In the genomic region with DNA sequence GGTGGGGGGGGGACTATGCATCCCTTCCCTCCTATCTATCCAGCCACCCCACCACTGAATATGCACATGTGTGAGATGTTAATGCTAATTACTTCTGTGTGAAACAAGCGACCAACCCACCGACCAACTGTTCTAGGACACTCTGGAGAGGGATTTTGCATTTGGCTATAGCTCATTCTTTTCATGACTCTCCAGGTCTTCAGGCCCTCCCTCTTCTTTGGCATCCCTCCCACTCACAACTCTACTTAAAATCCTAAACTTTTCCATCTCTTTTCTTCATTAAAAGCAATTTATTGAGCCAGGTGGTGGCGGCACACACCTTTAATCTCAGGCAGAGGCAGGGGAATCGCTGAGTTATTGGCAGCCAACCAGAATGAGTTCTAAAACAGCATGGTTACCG, we compare ENCODE assay signal across 24 mouse cellular contexts.
DNase-seq lines count a peak whose midpoint lies in the region; ATAC-seq and TF ChIP-seq lines count a peak whose summit lies in the region.
"Had no signal": no experiment of that assay in that cellular context is flagged by ENCODE, and none has a peak within 500 bp of the region (broad histone marks: within the 10 kb centered on the region; RNA-seq: fewer than 3 reads in every experiment).

No protein-coding gene starts in this region.

- no peak overlapping the region for H3K4me2 ChIP-seq in forebrain, postnatal 0 days (ENCODE audit: low read depth)
- H3K4me2 ChIP-seq in limb, embryonic 14.5 days (replicated peaks; ENCODE audit: low read depth, low read length, severe bottlenecking): no peak overlapping the region
- H3K4me2 ChIP-seq: heart, embryonic 12.5 days; heart, embryonic 15.5 days; hindbrain, embryonic 13.5 days had no signal

- no peak for TF ChIP-seq POLR2A in limb, embryonic 14.5 days (IDR thresholded peaks at IDR 0.05; ENCODE audit: borderline replicate concordance, extremely low read depth, insufficient read depth, insufficient read length)

- H3K4me3 ChIP-seq in forebrain, embryonic 10.5 days: no peak overlapping the region
- H3K4me3 ChIP-seq in forebrain, postnatal 0 days (ENCODE audit: low read depth, low read length): no peak overlapping the region
- no peak overlapping the region for H3K4me3 ChIP-seq in limb, embryonic 14.5 days (replicated peaks; ENCODE audit: low read length)
- H3K4me3 ChIP-seq: heart, embryonic 12.5 days; heart, embryonic 15.5 days; hindbrain, embryonic 10.5 days; hindbrain, embryonic 13.5 days had no signal

- peak overlapping the region; percentile 77 for H3K27ac ChIP-seq in forebrain, embryonic 10.5 days
- H3K27ac ChIP-seq in forebrain, postnatal 0 days (ENCODE audit: low read depth, low read length): no peak overlapping the region
- H3K27ac ChIP-seq in limb, embryonic 14.5 days (replicated peaks; ENCODE audit: low read depth, low read length): no peak overlapping the region
- H3K27ac ChIP-seq: heart, embryonic 15.5 days; hindbrain, embryonic 13.5 days had no signal

- H3K9me3 ChIP-seq in forebrain, embryonic 10.5 days: no peaks in the 10 kb centered on the region
- no peaks in the 10 kb centered on the region for H3K9me3 ChIP-seq in forebrain, postnatal 0 days (ENCODE audit: low read length)
- H3K9me3 ChIP-seq in limb, embryonic 14.5 days (ENCODE audit: control insufficient read depth, low read length): no peaks in the 10 kb centered on the region
- H3K9me3 ChIP-seq: heart, embryonic 12.5 days; heart, embryonic 15.5 days; hindbrain, embryonic 10.5 days; hindbrain, embryonic 13.5 days had no signal

- H3K36me3 ChIP-seq in forebrain, embryonic 10.5 days (replicated peaks): no peaks in the 10 kb centered on the region
- H3K36me3 ChIP-seq in forebrain, postnatal 0 days (ENCODE audit: insufficient read depth): no peaks in the 10 kb centered on the region
- H3K36me3 ChIP-seq in limb, embryonic 14.5 days (ENCODE audit: control insufficient read depth, insufficient read depth, low read length): no peaks in the 10 kb centered on the region
- H3K36me3 ChIP-seq: heart, embryonic 12.5 days; heart, embryonic 15.5 days; hindbrain, embryonic 10.5 days; hindbrain, embryonic 13.5 days had no signal

- peaks cover 56% of the 10 kb centered on the region for H3K4me1 ChIP-seq in forebrain, embryonic 10.5 days
- H3K4me1 ChIP-seq in forebrain, postnatal 0 days (ENCODE audit: insufficient read depth): 0 out of 2 replicates have a peak, but pooled peaks cover 3% of the 10 kb centered on the region
- peaks cover 13% of the 10 kb centered on the region for H3K4me1 ChIP-seq in limb, embryonic 14.5 days (ENCODE audit: control insufficient read depth, insufficient read depth, low read length)

- peaks cover 25% of the 10 kb centered on the region for H3K27me3 ChIP-seq in forebrain, embryonic 10.5 days (ENCODE audit: poor library complexity, severe bottlenecking)
- H3K27me3 ChIP-seq in forebrain, postnatal 0 days (ENCODE audit: insufficient read depth, low read length): no peaks in the 10 kb centered on the region
- H3K27me3 ChIP-seq in limb, embryonic 14.5 days (ENCODE audit: control insufficient read depth, insufficient read depth, low read length): no peaks in the 10 kb centered on the region
- H3K27me3 ChIP-seq: heart, embryonic 12.5 days; heart, embryonic 15.5 days; hindbrain, embryonic 13.5 days had no signal

- DNase-seq in forebrain, embryonic 10.5 days (ENCODE audit: extremely low spot score, low spot score): no peak
- no peak for DNase-seq in forebrain, postnatal 0 days
- peak; percentile 61 for DNase-seq in heart, adult 11 months
- DNase-seq in heart, adult 9 months (ENCODE audit: low spot score in 2 of 2): no peak
- DNase-seq in right cerebral cortex, adult 18-20 months: peak; percentile 10
- no peak for DNase-seq in right cerebral cortex, postnatal 4 days
- peak; percentile 26 for DNase-seq in limb, embryonic 14.5 days (ENCODE audit: low spot score)
- no peak for DNase-seq in thymus, postnatal 10 days (ENCODE audit: low spot score in 2 of 2)
- DNase-seq: adrenal gland, adult 8-10 months; adrenal gland, postnatal 25 days; cerebellum, adult 18-20 months; cerebellum, adult 9-10 months; cerebellum, postnatal 14 days; gastrocnemius, postnatal 10 days; gastrocnemius, postnatal 36 days; heart, postnatal 10 days; heart, postnatal 36 days had no signal

- 80% methylated on average over 5 of the region's 5 CpGs for WGBS in forebrain, embryonic 10.5 days
- 32% methylated on average over 5 of the region's 5 CpGs for WGBS in forebrain, postnatal 0 days
- WGBS in limb, embryonic 14.5 days: 36% methylated on average over 5 of the region's 5 CpGs

- ATAC-seq in forebrain, postnatal 0 days: no peak
- ATAC-seq in limb, embryonic 14.5 days (ENCODE audit: low FRiP score, low read depth): 0 out of 2 replicates have a peak, but pooled peaks have one; percentile 19
- ATAC-seq: activated CD4-positive, CD25-positive, alpha-beta regulatory T cell, adult 4 months; forebrain, embryonic 16.5 days; hindbrain, embryonic 16.5 days had no signal

- no peak for TF ChIP-seq CTCF in forebrain, postnatal 0 days (IDR thresholded peaks at IDR 0.05; ENCODE audit: low read depth)

- no peak overlapping the region for H3K9ac ChIP-seq in forebrain, postnatal 0 days
- no peak overlapping the region for H3K9ac ChIP-seq in limb, embryonic 14.5 days (ENCODE audit: low read depth, low read length, severe bottlenecking)
- H3K9ac ChIP-seq: heart, embryonic 12.5 days; heart, embryonic 15.5 days; hindbrain, embryonic 13.5 days had no signal

Comparison
In these comparisons a context has a peak if more than half of its experiments do, and no peak if none do; other contexts are left out.
1. DNase-seq: peak in heart, adult 11 months (single experiment), right cerebral cortex, adult 18-20 months (single experiment) and limb, embryonic 14.5 days (single experiment); none in forebrain, embryonic 10.5 days (single experiment), forebrain, postnatal 0 days (single experiment), heart, adult 9 months (0 of 2), right cerebral cortex, postnatal 4 days (single experiment) and thymus, postnatal 10 days (0 of 2).